Mouse (Mus musculus) heart, embryonic 10.5 days (tissue): Measurements from ENCODE around the gene Dalrd3. TPM values are rescaled to one million over a fixed set of nuclear protein-coding genes. Genes with fewer than 3 reads are reported as not detected.
"Not testable (repeated sequence)": the region's sequence is repeated elsewhere in the genome, so short reads cannot be mapped to it uniquely, and the experiment has no call there.

Experiments
- DNase-seq: peaks from one replicate; pipeline ENCODE4 v3.0.0-alpha.2; 2017; ENCODE audit warnings: low spot score
- H3K27ac ChIP-seq: fragments of 300-500 bp; sonication (generic); 2 replicates; pipeline ENCODE4 v1.5.1; 2016; ENCODE audit warnings: mild to moderate bottlenecking
- H3K27me3 ChIP-seq: fragments of 300-500 bp; sonication (generic); 2 replicates; pipeline ENCODE4 v1.6.1; 2016; ENCODE audit warnings: mild to moderate bottlenecking; ENCODE audit not compliant: poor library complexity, insufficient read depth, severe bottlenecking
- H3K36me3 ChIP-seq: fragments of 300-500 bp; sonication (generic); 2 replicates; pipeline ENCODE4 v1.6.1; 2016; ENCODE audit warnings: mild to moderate bottlenecking, moderate library complexity
- H3K4me1 ChIP-seq: fragments of 300-500 bp; sonication (generic); 2 replicates; pipeline ENCODE4 v1.6.1; 2016; ENCODE audit warnings: mild to moderate bottlenecking
- H3K4me3 ChIP-seq: fragments of 300-500 bp; sonication (generic); 2 replicates; pipeline ENCODE4 v1.5.1; 2016; ENCODE audit warnings: mild to moderate bottlenecking, moderate library complexity
- H3K9me3 ChIP-seq: fragments of 300-500 bp; sonication (generic); 2 replicates; pipeline ENCODE4 v1.6.1; 2016; ENCODE audit warnings: mild to moderate bottlenecking, moderate library complexity
- WGBS: fragments of 180-500 bp; shearing (Covaris S2); methylation state at CpG from one replicate; pipeline ENCODE4 v1.1.7; 2016; 5-methylcytosine and 5-hydroxymethylcytosine counted together
- microRNA counts: library from miRNA; unstranded; fragments of <30 nt; microRNA quantifications from one replicate; lab custom pipeline; 2017
- microRNA-seq: library from miRNA; unstranded; fragments of <30 nt; microRNA quantifications from one replicate; pipeline ENCODE4, GENCODE M21; 2017
- polyA plus RNA-seq: library from polyadenylated mRNA; unstranded; fragments of >200 nt; fragmentation: Nextera tagmentation; extraction: Ambion mirVana; gene quantifications from 2 replicates; pipeline ENCODE4 v1.2.1, GENCODE M21; 2016

The Dalrd3 gene
- polyA plus RNA-seq, 1 experiment from 2014 or later = 122 TPM

- Histone ChIP-seq H3K36me3 (peaks cover 100% of the 10 kb centered on the region), H3K4me1 (0 out of 2 replicates have a peak, but pooled peaks cover 16% of the 10 kb centered on the region)
- 90% methylated on average over 5 of the region's 5 CpGs for WGBS
- H3K9me3 ChIP-seq, H3K27ac ChIP-seq, H3K27me3 ChIP-seq, DNase-seq, H3K4me3 ChIP-seq: not testable (repeated sequence)
Measured at GRCm38 (mm10) chr9:108607929-108608328, 38.2 kb downstream of the Dalrd3 start.

- Histone ChIP-seq H3K4me3 (no peak overlapping the region), H3K27ac (no peak overlapping the region), H3K4me1 (0 out of 2 replicates have a peak, but pooled peaks cover 16% of the 10 kb centered on the region), H3K36me3 (peaks cover 100% of the 10 kb centered on the region), H3K9me3 (no peaks in the 10 kb centered on the region), H3K27me3 (no peaks in the 10 kb centered on the region)
- no peak for DNase-seq
- WGBS = 81% methylated on average over 4 of the region's 4 CpGs
Measured at GRCm38 (mm10) chr9:108608889-108609288, 39.2 kb downstream of the Dalrd3 start.

DNA sequence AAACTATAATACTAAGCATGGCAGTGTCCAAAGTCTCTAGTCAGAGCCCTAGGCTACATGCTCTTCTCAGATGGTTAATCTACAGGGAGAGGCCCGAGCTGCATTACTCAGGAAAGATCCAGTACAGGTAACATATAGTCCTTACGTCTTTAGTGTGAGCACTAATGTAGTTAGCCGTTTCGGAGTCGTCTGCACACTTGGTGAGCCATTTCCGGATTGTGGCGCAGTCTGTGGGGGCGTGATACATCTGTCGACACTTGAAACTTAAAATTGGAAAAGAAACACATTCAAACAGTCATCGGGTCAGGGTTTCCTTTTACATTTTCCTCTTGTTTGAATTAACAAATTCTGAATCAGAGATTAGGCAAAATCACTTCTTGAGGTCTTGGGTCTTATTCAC lies 41.8 kb downstream of the Dalrd3 start:
- WGBS = 95% methylated on average over 10 of the region's 10 CpGs
- DNase-seq = no peak
- no peak overlapping the region for H3K4me3 ChIP-seq
- peaks cover 99% of the 10 kb centered on the region for H3K36me3 ChIP-seq
- H3K27me3 ChIP-seq = no peaks in the 10 kb centered on the region
- no peaks in the 10 kb centered on the region for H3K9me3 ChIP-seq
- 0 out of 2 replicates have a peak, but pooled peaks cover 9% of the 10 kb centered on the region for H3K4me1 ChIP-seq
- H3K27ac ChIP-seq = no peak overlapping the region

GRCm38 (mm10) chr9:108617301-108617700 lies 47.6 kb downstream of the Dalrd3 start:
- Histone ChIP-seq H3K36me3 (peaks cover 80% of the 10 kb centered on the region), H3K9me3 (no peaks in the 10 kb centered on the region), H3K4me3 (no peak overlapping the region), H3K27ac (no peak overlapping the region), H3K4me1 (no peaks in the 10 kb centered on the region), H3K27me3 (no peaks in the 10 kb centered on the region)
- 85% methylated on average over 1 of the region's 1 CpGs for WGBS
- DNase-seq = no peak

MicroRNAs encoded within 50 kb of the gene (microRNA counts, 519-probe panel; counts per million panel counts)
- 5,355 counts per million, percentile 47 among the panel's probes with 10 or more counts for microRNA mmu-miR-191 (lab: Ali Mortazavi, UCI)
- 4,397 counts per million, percentile 27 among the panel's probes with 10 or more counts for microRNA mmu-miR-425 (lab: Ali Mortazavi, UCI)

Small RNA genes lying within 50 kb of the gene (microRNA-seq; reads per million reads assigned to microRNA genes)
- gene Gm24083 (not detected), gene Mir191 (not detected), gene Mir425 (2,792 reads per million, percentile 86 among the genes with 10 or more reads in this experiment)

Other genes starting within 250 kb of the Dalrd3 start
- gene Gpx1, start 231.0 kb upstream of the Dalrd3 start, polyA plus RNA-seq = 1,031 and 1,079 TPM in 2 replicates
- 114 and 122 TPM in 2 replicates for gene Usp4, start 222.0 kb upstream of the Dalrd3 start, polyA plus RNA-seq
- gene 1700102P08Rik, start 177.1 kb upstream of the Dalrd3 start, polyA plus RNA-seq = 0.34 TPM in 2 replicates
- 1.1 and 1.5 TPM in 2 replicates for gene Ccdc36, start 141.4 kb upstream of the Dalrd3 start, polyA plus RNA-seq
- gene BC048562, start 133.4 kb upstream of the Dalrd3 start, polyA plus RNA-seq = not detected in 2 replicates
- gene Ccdc71, start 109.4 kb upstream of the Dalrd3 start, polyA plus RNA-seq = 46.6 and 61.1 TPM in 2 replicates
- gene Klhdc8b, start 108.3 kb upstream of the Dalrd3 start, polyA plus RNA-seq = 86.8 and 106 TPM in 2 replicates
- gene Lamb2, start 90.2 kb upstream of the Dalrd3 start, polyA plus RNA-seq = 46.3 and 57.4 TPM in 2 replicates
- gene Usp19, start 79.3 kb upstream of the Dalrd3 start, polyA plus RNA-seq = 78.6 and 84.1 TPM in 2 replicates
- gene Qars, start 62.2 kb upstream of the Dalrd3 start, polyA plus RNA-seq = 83.2 and 95.8 TPM in 2 replicates
- 117 and 129 TPM in 2 replicates for gene Qrich1, start 53.1 kb upstream of the Dalrd3 start, polyA plus RNA-seq
- gene Impdh2, start 9.6 kb upstream of the Dalrd3 start, polyA plus RNA-seq = 155 and 194 TPM in 2 replicates
- gene Ndufaf3, start 2.5 kb upstream of the Dalrd3 start, polyA plus RNA-seq = 50.5 and 58.6 TPM in 2 replicates
- gene Wdr6, start 8.9 kb downstream of the Dalrd3 start, polyA plus RNA-seq = 99.6 and 105 TPM in 2 replicates
- 13.2 and 20.6 TPM in 2 replicates for gene P4htm, start 27.8 kb downstream of the Dalrd3 start, polyA plus RNA-seq
- 50.3 and 52.0 TPM in 2 replicates for gene Arih2, start 79.5 kb downstream of the Dalrd3 start, polyA plus RNA-seq
- 53.0 and 53.7 TPM in 2 replicates for gene Slc25a20, start 92.2 kb downstream of the Dalrd3 start, polyA plus RNA-seq
- gene Prkar2a, start 119.4 kb downstream of the Dalrd3 start, polyA plus RNA-seq = 26.5 and 29.1 TPM in 2 replicates
- gene Ip6k2, start 213.9 kb downstream of the Dalrd3 start, polyA plus RNA-seq = 48.1 and 63.9 TPM in 2 replicates
- gene Nckipsd, start 238.5 kb downstream of the Dalrd3 start, polyA plus RNA-seq = 9.2 and 10.8 TPM in 2 replicates